Mouse (Mus musculus) forebrain, embryonic 15.5 days (tissue): ENCODE results near the gene Mia. TPM values are rescaled to one million over a fixed set of nuclear protein-coding genes. Genes with fewer than 3 reads are reported as not detected.

Experiments
- ATAC-seq: fragments of 200-750 bp; cut with Nextera tagmentation; replicated peaks from 2 replicates; pipeline ENCODE4 v1.8.0; 2017; ENCODE audit warnings: mild to moderate bottlenecking, moderate TSS enrichment, moderate library complexity
- H3K27ac ChIP-seq: fragments of 300-500 bp; sonication (generic); replicated peaks from 2 replicates; pipeline ENCODE4 v1.5.1; 2015; ENCODE audit warnings: mild to moderate bottlenecking, inconsistent platforms
- H3K27me3 ChIP-seq: fragments of 300-500 bp; sonication (generic); 2 replicates; pipeline ENCODE4 v1.6.1; 2015; ENCODE audit warnings: inconsistent platforms
- H3K36me3 ChIP-seq: fragments of 300-500 bp; sonication (generic); 2 replicates; pipeline ENCODE4 v1.6.1; 2015; ENCODE audit warnings: mild to moderate bottlenecking, inconsistent platforms
- H3K4me1 ChIP-seq: fragments of 300-500 bp; sonication (generic); 2 replicates; pipeline ENCODE4 v1.6.1; 2015; ENCODE audit warnings: inconsistent platforms
- H3K4me2 ChIP-seq: fragments of 300-500 bp; sonication (generic); replicated peaks from 2 replicates; pipeline ENCODE4 v1.6.1; 2015; ENCODE audit warnings: mild to moderate bottlenecking, inconsistent platforms
- H3K4me3 ChIP-seq: fragments of 300-500 bp; sonication (generic); 2 replicates; pipeline ENCODE4 v1.5.1; 2015; ENCODE audit warnings: mild to moderate bottlenecking, inconsistent platforms
- H3K9ac ChIP-seq: fragments of 300-500 bp; sonication (generic); replicated peaks from 2 replicates; pipeline ENCODE4 v1.6.1; 2015; ENCODE audit warnings: mild to moderate bottlenecking, inconsistent platforms
- H3K9me3 ChIP-seq: fragments of 300-500 bp; sonication (generic); 2 replicates; pipeline ENCODE4 v1.6.1; 2016; ENCODE audit warnings: inconsistent platforms
- WGBS: fragments of 180-500 bp; shearing (Covaris S2); methylation state at CpG from one replicate; pipeline ENCODE4 v1.1.7; 2015; ENCODE audit warnings: mixed read lengths; 5-methylcytosine and 5-hydroxymethylcytosine counted together
- polyA plus RNA-seq: library from polyadenylated mRNA; unstranded; fragments of >200 nt; fragmentation: Nextera tagmentation; extraction: Ambion mirVana; gene quantifications from 2 replicates; pipeline ENCODE4 v1.2.1, GENCODE M21; 2015

The Mia gene
- 9.4 and 14.8 TPM in 2 replicates for polyA plus RNA-seq

GRCm38 (mm10) chr7:27180837-27181695, at the start of gene Mia, which contains the start of gene Gm21983:
Gene Mia (minus strand): TSS chr7:27181157.
Gene Gm21983 (minus strand): TSS chr7:27181086.
- Histone ChIP-seq H3K9me3 (no peaks in the 10 kb centered on the region), H3K4me2 (no peak within 1 kb of the TSS), H3K4me1 (peaks cover 19% of the 10 kb centered on the region), H3K9ac (no peak within 1 kb of the TSS), H3K27me3 (no peaks in the 10 kb centered on the region), H3K27ac (peak within 1 kb of the TSS; percentile 96; the same call in 1 of the 2 replicates), H3K36me3 (peaks cover 28% of the 10 kb centered on the region), H3K4me3 (no peak within 1 kb of the TSS)
- 74% methylated on average over 14 of the region's 14 CpGs for WGBS
- no peak for ATAC-seq

- Histone ChIP-seq H3K4me2 (peak overlapping the region; percentile 77), H3K27me3 (no peaks in the 10 kb centered on the region), H3K4me1 (peaks cover 50% of the 10 kb centered on the region), H3K4me3 (peak overlapping the region; percentile 86), H3K36me3 (no peaks in the 10 kb centered on the region), H3K27ac (peak overlapping the region; percentile 81), H3K9me3 (no peaks in the 10 kb centered on the region), H3K9ac (peak overlapping the region; percentile 92)
- WGBS, result 16% methylated on average over 6 of the region's 6 CpGs
- 0 out of 2 replicates have a peak, but pooled peaks have one; percentile 2 for ATAC-seq
Observed at GRCm38 (mm10) chr7:27228865-27229264, 47.9 kb upstream of the Mia start.

GRCm38 (mm10) chr7:27228281-27228821, 47.4 kb upstream of the Mia start, which contains the start of gene Itpkc:
Gene Itpkc (minus strand): TSS chr7:27228661.
- peak within 1 kb of the TSS; percentile 92 for H3K9ac ChIP-seq
- peak within 1 kb of the TSS; percentile 77 for H3K4me2 ChIP-seq
- H3K27ac ChIP-seq, result peak within 1 kb of the TSS; percentile 81
- peak within 1 kb of the TSS; percentile 86 for H3K4me3 ChIP-seq
- H3K36me3 ChIP-seq, result no peaks in the 10 kb centered on the region
- H3K27me3 ChIP-seq, result no peaks in the 10 kb centered on the region
- WGBS, result under 1% methylated on average over 49 of the region's 49 CpGs
- peaks cover 50% of the 10 kb centered on the region for H3K4me1 ChIP-seq
- H3K9me3 ChIP-seq, result no peaks in the 10 kb centered on the region
- ATAC-seq, result peak; percentile 81

GRCm38 (mm10) chr7:27227676-27228075, 46.7 kb upstream of the Mia start:
- peak overlapping the region; percentile 81 for H3K27ac ChIP-seq
- peak; percentile 1; the same call in 1 of the 2 replicates for ATAC-seq
- WGBS, result 3% methylated on average over 10 of the region's 10 CpGs
- peaks cover 52% of the 10 kb centered on the region for H3K4me1 ChIP-seq
- H3K4me3 ChIP-seq, result peak overlapping the region; percentile 86
- H3K36me3 ChIP-seq, result peaks cover 2% of the 10 kb centered on the region; the same call in 1 of the 2 replicates
- H3K27me3 ChIP-seq, result no peaks in the 10 kb centered on the region
- H3K9ac ChIP-seq, result peak overlapping the region; percentile 92
- H3K4me2 ChIP-seq, result peak overlapping the region; percentile 77
- no peaks in the 10 kb centered on the region for H3K9me3 ChIP-seq

GRCm38 (mm10) chr7:27227276-27227675, 46.3 kb upstream of the Mia start:
- no peaks in the 10 kb centered on the region for H3K27me3 ChIP-seq
- no peak for ATAC-seq
- WGBS, result 23% methylated on average over 9 of the region's 9 CpGs
- no peak overlapping the region for H3K27ac ChIP-seq
- peaks cover 52% of the 10 kb centered on the region for H3K4me1 ChIP-seq
- peak overlapping the region; percentile 92 for H3K9ac ChIP-seq
- H3K4me3 ChIP-seq, result peak overlapping the region; percentile 86
- H3K36me3 ChIP-seq, result peaks cover 2% of the 10 kb centered on the region; the same call in 1 of the 2 replicates
- peak overlapping the region; percentile 77 for H3K4me2 ChIP-seq
- no peaks in the 10 kb centered on the region for H3K9me3 ChIP-seq

- Histone ChIP-seq H3K9ac (peak overlapping the region; percentile 92), H3K4me2 (peak overlapping the region; percentile 77), H3K36me3 (peaks cover 2% of the 10 kb centered on the region; the same call in 1 of the 2 replicates), H3K27ac (no peak overlapping the region), H3K27me3 (no peaks in the 10 kb centered on the region), H3K9me3 (no peaks in the 10 kb centered on the region), H3K4me3 (peak overlapping the region; percentile 86), H3K4me1 (peaks cover 52% of the 10 kb centered on the region)
- 67% methylated on average over 11 of the region's 11 CpGs for WGBS
- ATAC-seq, result no peak
Observed at GRCm38 (mm10) chr7:27224877-27225575, 44.1 kb upstream of the Mia start.

GRCm38 (mm10) chr7:27222538-27222937, 41.6 kb upstream of the Mia start:
- Histone ChIP-seq H3K4me3 (no peak overlapping the region), H3K27ac (no peak overlapping the region), H3K9me3 (no peaks in the 10 kb centered on the region), H3K27me3 (no peaks in the 10 kb centered on the region), H3K36me3 (peaks cover 13% of the 10 kb centered on the region; the same call in 1 of the 2 replicates), H3K4me2 (no peak overlapping the region), H3K4me1 (peaks cover 45% of the 10 kb centered on the region), H3K9ac (no peak overlapping the region)
- ATAC-seq, result no peak
- 82% methylated on average over 1 of the region's 1 CpGs for WGBS

GRCm38 (mm10) chr7:27221939-27222338, 41.0 kb upstream of the Mia start:
- 86% methylated on average over 6 of the region's 6 CpGs for WGBS
- Histone ChIP-seq H3K4me2 (no peak overlapping the region), H3K27ac (no peak overlapping the region), H3K9ac (no peak overlapping the region), H3K4me1 (peaks cover 39% of the 10 kb centered on the region), H3K27me3 (no peaks in the 10 kb centered on the region), H3K36me3 (peaks cover 14% of the 10 kb centered on the region; the same call in 1 of the 2 replicates), H3K4me3 (no peak overlapping the region), H3K9me3 (no peaks in the 10 kb centered on the region)
- no peak for ATAC-seq

- H3K9me3 ChIP-seq, result no peaks in the 10 kb centered on the region
- H3K4me2 ChIP-seq, result no peak overlapping the region
- no peak overlapping the region for H3K27ac ChIP-seq
- peaks cover 19% of the 10 kb centered on the region for H3K4me1 ChIP-seq
- peaks cover 24% of the 10 kb centered on the region for H3K36me3 ChIP-seq
- 90% methylated on average over 11 of the region's 11 CpGs for WGBS
- no peak overlapping the region for H3K4me3 ChIP-seq
- H3K27me3 ChIP-seq, result no peaks in the 10 kb centered on the region
- no peak for ATAC-seq
- H3K9ac ChIP-seq, result no peak overlapping the region
Observed at GRCm38 (mm10) chr7:27219937-27220336, 39.0 kb upstream of the Mia start.

- Histone ChIP-seq H3K36me3 (peaks cover 34% of the 10 kb centered on the region), H3K9ac (no peak overlapping the region), H3K9me3 (no peaks in the 10 kb centered on the region), H3K27me3 (no peaks in the 10 kb centered on the region), H3K4me2 (no peak overlapping the region), H3K4me3 (no peak overlapping the region), H3K27ac (no peak overlapping the region), H3K4me1 (peaks cover 6% of the 10 kb centered on the region)
- no peak for ATAC-seq
- 89% methylated on average over 7 of the region's 7 CpGs for WGBS
Observed at GRCm38 (mm10) chr7:27218586-27218985, 37.6 kb upstream of the Mia start.

- no peak overlapping the region for H3K27ac ChIP-seq
- no peaks in the 10 kb centered on the region for H3K9me3 ChIP-seq
- H3K36me3 ChIP-seq, result peaks cover 69% of the 10 kb centered on the region
- no peak overlapping the region for H3K9ac ChIP-seq
- no peak overlapping the region for H3K4me3 ChIP-seq
- H3K4me1 ChIP-seq, result no peaks in the 10 kb centered on the region
- ATAC-seq, result no peak
- no peak overlapping the region for H3K4me2 ChIP-seq
- no peaks in the 10 kb centered on the region for H3K27me3 ChIP-seq
- WGBS, result 79% methylated on average over 2 of the region's 2 CpGs
Observed at GRCm38 (mm10) chr7:27212626-27213025, 31.7 kb upstream of the Mia start.
